Mouse (Mus musculus) embryonic facial prominence, embryonic 13.5 days (tissue): ENCODE results near the gene Nfkbib. TPM values are rescaled to one million over a fixed set of nuclear protein-coding genes. Genes with fewer than 3 reads are reported as not detected.

ENCODE experiments used
- ATAC-seq: fragments of 200-750 bp; cut with Nextera tagmentation; 2 replicates; pipeline ENCODE4 v1.8.0; 2017; ENCODE audit warnings: low read depth; ENCODE audit not compliant: insufficient number of reproducible peaks, insufficient read depth, low FRiP score, low TSS enrichment
- H3K27ac ChIP-seq: fragments of 300-500 bp; sonication (generic); 2 replicates; pipeline ENCODE4 v1.5.1; 2015; ENCODE audit warnings: moderate library complexity, mild to moderate bottlenecking, inconsistent platforms
- H3K27me3 ChIP-seq: fragments of 300-500 bp; sonication (generic); 2 replicates; pipeline ENCODE4 v1.6.1; 2015; ENCODE audit warnings: mild to moderate bottlenecking, inconsistent platforms
- H3K36me3 ChIP-seq: fragments of 300-500 bp; sonication (generic); 2 replicates; pipeline ENCODE4 v1.6.1; 2015; ENCODE audit warnings: mild to moderate bottlenecking, inconsistent platforms
- H3K4me1 ChIP-seq: fragments of 300-500 bp; sonication (generic); 2 replicates; pipeline ENCODE4 v1.6.1; 2015; ENCODE audit warnings: inconsistent platforms
- H3K4me2 ChIP-seq: fragments of 300-500 bp; sonication (generic); 2 replicates; pipeline ENCODE4 v1.6.1; 2015; ENCODE audit warnings: moderate library complexity, mild to moderate bottlenecking, inconsistent platforms
- H3K4me3 ChIP-seq: fragments of 300-500 bp; sonication (generic); 2 replicates; pipeline ENCODE4 v1.5.1; 2015; ENCODE audit warnings: mild to moderate bottlenecking, inconsistent platforms
- H3K9ac ChIP-seq: fragments of 300-500 bp; sonication (generic); 2 replicates; pipeline ENCODE4 v1.6.1; 2015; ENCODE audit warnings: mild to moderate bottlenecking, inconsistent platforms
- H3K9me3 ChIP-seq: fragments of 300-500 bp; sonication (generic); 2 replicates; pipeline ENCODE4 v1.6.1; 2016; ENCODE audit warnings: inconsistent platforms
- whole genome bisulfite sequencing: fragments of 180-500 bp; shearing (Covaris S2); methylation state at CpG from one replicate; pipeline ENCODE4 v1.1.7; 2015; ENCODE audit warnings: mixed read lengths; 5-methylcytosine and 5-hydroxymethylcytosine counted together
- polyA plus RNA-seq: library from polyadenylated mRNA; unstranded; fragments of >200 nt; fragmentation: Nextera tagmentation; extraction: Ambion mirVana; gene quantifications from 2 replicates; pipeline ENCODE4 v1.2.1, GENCODE M21; 2015

The Nfkbib gene
- polyA plus RNA-seq: 38.8 and 40.5 TPM in 2 replicates

GRCm38 (mm10) chr7:28767462-28767965, at the start of gene Nfkbib:
TSS of gene Nfkbib (minus strand) at chr7:28767512.
- Histone ChIP-seq H3K27me3 (no peaks in the 10 kb centered on the region), H3K27ac (no peak within 1 kb of the TSS), H3K4me3 (peak within 1 kb of the TSS; percentile 83), H3K4me2 (peak within 1 kb of the TSS; percentile 76), H3K4me1 (peaks cover 24% of the 10 kb centered on the region), H3K9me3 (no peaks in the 10 kb centered on the region), H3K9ac (peak within 1 kb of the TSS; percentile 78), H3K36me3 (peaks cover 14% of the 10 kb centered on the region)
- WGBS: 54% methylated on average over 7 of the region's 7 CpGs
- no peak for ATAC-seq

- Histone ChIP-seq H3K9me3 (no peaks in the 10 kb centered on the region), H3K36me3 (peaks cover 99% of the 10 kb centered on the region), H3K4me3 (0 out of 2 replicates have a peak overlapping the region, but pooled peaks have one; percentile 0), H3K27me3 (no peaks in the 10 kb centered on the region), H3K4me1 (peaks cover 64% of the 10 kb centered on the region), H3K9ac (no peak overlapping the region), H3K4me2 (no peak overlapping the region), H3K27ac (no peak overlapping the region)
- 92% methylated on average over 10 of the region's 10 CpGs for WGBS
- no peak for ATAC-seq
Observed at GRCm38 (mm10) chr7:28816920-28817319, 49.6 kb upstream of the Nfkbib start.

- Histone ChIP-seq H3K4me3 (no peak overlapping the region), H3K9ac (no peak overlapping the region), H3K9me3 (no peaks in the 10 kb centered on the region), H3K27me3 (no peaks in the 10 kb centered on the region), H3K36me3 (peaks cover 92% of the 10 kb centered on the region), H3K4me1 (peaks cover 65% of the 10 kb centered on the region), H3K27ac (no peak overlapping the region; the same call in 1 of the 2 replicates), H3K4me2 (no peak overlapping the region; the same call in 1 of the 2 replicates)
- no peak for ATAC-seq
- 87% methylated on average over 9 of the region's 9 CpGs for WGBS
Observed at GRCm38 (mm10) chr7:28816201-28816600, 48.9 kb upstream of the Nfkbib start.

- Histone ChIP-seq H3K9me3 (no peaks in the 10 kb centered on the region), H3K27me3 (no peaks in the 10 kb centered on the region), H3K4me1 (peaks cover 65% of the 10 kb centered on the region), H3K27ac (no peak overlapping the region), H3K4me2 (no peak overlapping the region), H3K36me3 (peaks cover 82% of the 10 kb centered on the region), H3K4me3 (no peak overlapping the region), H3K9ac (peak overlapping the region; percentile 27; the same call in 1 of the 2 replicates)
- WGBS: 90% methylated on average over 9 of the region's 9 CpGs
- ATAC-seq: no peak
Observed at GRCm38 (mm10) chr7:28815230-28815629, 47.9 kb upstream of the Nfkbib start.

- peak overlapping the region; percentile 28; the same call in 1 of the 2 replicates for H3K9ac ChIP-seq
- H3K4me2 ChIP-seq: no peak overlapping the region
- H3K36me3 ChIP-seq: peaks cover 74% of the 10 kb centered on the region
- ATAC-seq: no peak
- no peaks in the 10 kb centered on the region for H3K27me3 ChIP-seq
- H3K9me3 ChIP-seq: no peaks in the 10 kb centered on the region
- H3K4me3 ChIP-seq: no peak overlapping the region
- no peak overlapping the region; the same call in 1 of the 2 replicates for H3K27ac ChIP-seq
- H3K4me1 ChIP-seq: peaks cover 61% of the 10 kb centered on the region
- WGBS: 87% methylated on average over 5 of the region's 5 CpGs
Observed at GRCm38 (mm10) chr7:28814306-28815034, 47.2 kb upstream of the Nfkbib start.

GRCm38 (mm10) chr7:28812949-28813348, 45.6 kb upstream of the Nfkbib start:
- Histone ChIP-seq H3K27ac (no peak overlapping the region), H3K9me3 (no peaks in the 10 kb centered on the region), H3K9ac (peak overlapping the region; percentile 94), H3K4me2 (peak overlapping the region; percentile 85), H3K4me1 (peaks cover 60% of the 10 kb centered on the region), H3K4me3 (peak overlapping the region; percentile 71), H3K36me3 (peaks cover 60% of the 10 kb centered on the region), H3K27me3 (no peaks in the 10 kb centered on the region)
- 82% methylated on average over 5 of the region's 5 CpGs for WGBS
- no peak for ATAC-seq

- Histone ChIP-seq H3K9ac (peak overlapping the region; percentile 94), H3K27ac (0 out of 2 replicates have a peak overlapping the region, but pooled peaks have one; percentile 100), H3K36me3 (peaks cover 55% of the 10 kb centered on the region), H3K9me3 (no peaks in the 10 kb centered on the region), H3K4me3 (peak overlapping the region; percentile 71), H3K4me2 (peak overlapping the region; percentile 85), H3K27me3 (no peaks in the 10 kb centered on the region), H3K4me1 (peaks cover 60% of the 10 kb centered on the region)
- WGBS: 63% methylated on average over 4 of the region's 4 CpGs
- no peak for ATAC-seq
Observed at GRCm38 (mm10) chr7:28812436-28812835, 45.1 kb upstream of the Nfkbib start.

GRCm38 (mm10) chr7:28811640-28812275, 44.4 kb upstream of the Nfkbib start:
- peaks cover 55% of the 10 kb centered on the region for H3K4me1 ChIP-seq
- ATAC-seq: no peak
- WGBS: 7% methylated on average over 7 of the region's 7 CpGs

GRCm38 (mm10) chr7:28811228-28811627, 43.9 kb upstream of the Nfkbib start:
- peak overlapping the region; percentile 100 for H3K27ac ChIP-seq
- peaks cover 52% of the 10 kb centered on the region for H3K4me1 ChIP-seq
- peaks cover 43% of the 10 kb centered on the region for H3K36me3 ChIP-seq
- 0% methylated on average over 40 of the region's 40 CpGs for WGBS
- H3K4me2 ChIP-seq: peak overlapping the region; percentile 85
- ATAC-seq: peak; percentile 44; the same call in 1 of the 2 replicates
- H3K9me3 ChIP-seq: no peaks in the 10 kb centered on the region
- H3K9ac ChIP-seq: peak overlapping the region; percentile 94
- no peaks in the 10 kb centered on the region for H3K27me3 ChIP-seq
- peak overlapping the region; percentile 71 for H3K4me3 ChIP-seq

More at GRCm38 (mm10) chr7:28811640-28812275, 44.4 kb upstream of the Nfkbib start:
- H3K4me2 ChIP-seq: peak overlapping the region; percentile 85
- peaks cover 48% of the 10 kb centered on the region for H3K36me3 ChIP-seq
- H3K4me3 ChIP-seq: peak overlapping the region; percentile 71
- H3K27ac ChIP-seq: peak overlapping the region; percentile 100; the same call in 1 of the 2 replicates
- no peaks in the 10 kb centered on the region for H3K9me3 ChIP-seq
- peak overlapping the region; percentile 94 for H3K9ac ChIP-seq
- H3K27me3 ChIP-seq: no peaks in the 10 kb centered on the region

GRCm38 (mm10) chr7:28810107-28811066, 43.1 kb upstream of the Nfkbib start:
- ATAC-seq: peak; percentile 91
- under 1% methylated on average over 70 of the region's 70 CpGs for WGBS

More at GRCm38 (mm10) chr7:28810107-28811066, 43.1 kb upstream of the Nfkbib start:
- H3K36me3 ChIP-seq: peaks cover 35% of the 10 kb centered on the region
- no peaks in the 10 kb centered on the region for H3K27me3 ChIP-seq
- H3K4me1 ChIP-seq: peaks cover 43% of the 10 kb centered on the region
- peak overlapping the region; percentile 94 for H3K4me2 ChIP-seq
- peak overlapping the region; percentile 100 for H3K27ac ChIP-seq
- no peaks in the 10 kb centered on the region for H3K9me3 ChIP-seq
- peak overlapping the region; percentile 71 for H3K4me3 ChIP-seq
- H3K9ac ChIP-seq: peak overlapping the region; percentile 95
